Mouse (Mus musculus) liver, embryonic 12.5 days (tissue): ENCODE measurements around the gene Ndufb10. TPM values are rescaled to one million over a fixed set of nuclear protein-coding genes. Genes with fewer than 3 reads are reported as not detected.

Experiments
- ATAC-seq: fragments of 200-750 bp; cut with Nextera tagmentation; 2 replicates; pipeline ENCODE4 v1.8.0; 2017; ENCODE audit warnings: moderate number of reproducible peaks, mild to moderate bottlenecking, moderate library complexity
- H3K27ac ChIP-seq: fragments of 300-500 bp; sonication (generic); 2 replicates; pipeline ENCODE4 v1.5.1; 2016; ENCODE audit warnings: mild to moderate bottlenecking
- H3K27me3 ChIP-seq: fragments of 300-500 bp; sonication (generic); replicated peaks from 2 replicates; pipeline ENCODE4 v1.6.1; 2016; ENCODE audit warnings: mild to moderate bottlenecking, moderate library complexity
- H3K36me3 ChIP-seq: fragments of 300-500 bp; sonication (generic); 2 replicates; pipeline ENCODE4 v1.6.1; 2016; ENCODE audit warnings: mild to moderate bottlenecking, moderate library complexity
- H3K4me1 ChIP-seq: fragments of 300-500 bp; sonication (generic); 2 replicates; pipeline ENCODE4 v1.6.1; 2016
- H3K4me2 ChIP-seq: fragments of 300-500 bp; sonication (generic); 2 replicates; pipeline ENCODE4 v1.6.1; 2016; ENCODE audit warnings: mild to moderate bottlenecking, moderate library complexity
- H3K4me3 ChIP-seq: fragments of 300-500 bp; sonication (generic); 2 replicates; pipeline ENCODE4 v1.5.1; 2016; ENCODE audit warnings: mild to moderate bottlenecking, moderate library complexity
- H3K9ac ChIP-seq: fragments of 300-500 bp; sonication (generic); 2 replicates; pipeline ENCODE4 v1.6.1; 2016; ENCODE audit warnings: mild to moderate bottlenecking, moderate library complexity
- H3K9me3 ChIP-seq: fragments of 300-500 bp; sonication (generic); replicated peaks from 2 replicates; pipeline ENCODE4 v1.6.1; 2016; ENCODE audit warnings: mild to moderate bottlenecking, moderate library complexity
- WGBS: fragments of 180-500 bp; shearing (Covaris S2); methylation state at CpG from one replicate; pipeline ENCODE4 v1.1.7; 2016; ENCODE audit not compliant: insufficient replicate concordance; 5-methylcytosine and 5-hydroxymethylcytosine counted together
- polyA plus RNA-seq: library from polyadenylated mRNA; unstranded; fragments of >200 nt; fragmentation: Nextera tagmentation; extraction: Ambion mirVana; gene quantifications from 2 replicates; pipeline ENCODE4 v1.2.1, GENCODE M21; 2016

Ndufb10 gene
- polyA plus RNA-seq = 233 and 239 TPM in 2 replicates

GRCm38 (mm10) chr17:24724184-24724583 lies at the start of gene Ndufb10:
Gene Ndufb10 (minus strand): TSS chr17:24724478.
- Histone ChIP-seq H3K4me3 (peak within 1 kb of the TSS; percentile 92), H3K4me2 (peak within 1 kb of the TSS; percentile 80), H3K9ac (peak within 1 kb of the TSS; percentile 93), H3K27ac (peak within 1 kb of the TSS; percentile 90), H3K36me3 (peaks cover 22% of the 10 kb centered on the region), H3K9me3 (no peaks in the 10 kb centered on the region), H3K27me3 (peaks cover 14% of the 10 kb centered on the region), H3K4me1 (peaks cover 41% of the 10 kb centered on the region)
- peak; percentile 74 for ATAC-seq
- WGBS = under 1% methylated on average over 30 of the region's 30 CpGs

DNA sequence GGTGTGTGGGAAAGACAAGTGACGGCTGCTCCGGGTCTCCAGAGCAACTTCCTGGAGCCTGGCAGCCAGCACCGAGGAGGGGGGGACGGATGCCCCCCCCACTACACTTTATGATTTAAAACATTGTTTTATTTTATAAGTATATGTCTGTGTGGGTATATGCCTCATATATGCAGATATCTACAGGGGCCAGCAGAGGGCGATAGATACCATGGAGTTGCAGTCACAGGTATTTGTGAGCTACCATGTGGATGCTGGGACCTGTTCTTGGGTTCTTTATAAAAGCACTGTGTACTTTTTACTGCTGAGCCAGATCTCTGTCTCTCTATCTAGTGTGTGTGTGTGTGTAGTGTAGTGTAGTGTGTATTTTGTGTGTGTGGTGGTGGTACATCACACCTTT lies 49.0 kb upstream of the Ndufb10 start:
- Histone ChIP-seq H3K36me3 (no peaks in the 10 kb centered on the region), H3K27me3 (peaks cover 31% of the 10 kb centered on the region)
- 57% methylated on average over 5 of the region's 5 CpGs for WGBS

GRCm38 (mm10) chr17:24769146-24769545 lies 44.9 kb upstream of the Ndufb10 start:
- H3K4me3 ChIP-seq = no peak overlapping the region
- H3K27ac ChIP-seq = no peak overlapping the region
- H3K36me3 ChIP-seq = no peaks in the 10 kb centered on the region
- no peaks in the 10 kb centered on the region; the same call in 1 of the 2 replicates for H3K4me1 ChIP-seq
- ATAC-seq = no peak
- H3K27me3 ChIP-seq = peaks cover 66% of the 10 kb centered on the region
- 27% methylated on average over 3 of the region's 3 CpGs for WGBS
- H3K9me3 ChIP-seq = no peaks in the 10 kb centered on the region
- H3K9ac ChIP-seq = no peak overlapping the region
- no peak overlapping the region for H3K4me2 ChIP-seq

More for the DNA sequence above, 49.0 kb upstream of the Ndufb10 start:
- ATAC-seq = no peak
- Histone ChIP-seq H3K9ac (no peak overlapping the region), H3K9me3 (no peaks in the 10 kb centered on the region), H3K4me2 (no peak overlapping the region), H3K4me3 (no peak overlapping the region), H3K4me1 (no peaks in the 10 kb centered on the region), H3K27ac (no peak overlapping the region)

- no peaks in the 10 kb centered on the region for H3K9me3 ChIP-seq
- H3K4me1 ChIP-seq = no peaks in the 10 kb centered on the region; the same call in 1 of the 2 replicates
- no peak overlapping the region for H3K4me2 ChIP-seq
- H3K9ac ChIP-seq = no peak overlapping the region
- no peak for ATAC-seq
- WGBS = 27% methylated on average over 12 of the region's 12 CpGs
- peaks cover 79% of the 10 kb centered on the region for H3K27me3 ChIP-seq
- no peak overlapping the region for H3K27ac ChIP-seq
- H3K4me3 ChIP-seq = no peak overlapping the region
- H3K36me3 ChIP-seq = no peaks in the 10 kb centered on the region
Observed at GRCm38 (mm10) chr17:24766266-24766875, 42.1 kb upstream of the Ndufb10 start.

DNA sequence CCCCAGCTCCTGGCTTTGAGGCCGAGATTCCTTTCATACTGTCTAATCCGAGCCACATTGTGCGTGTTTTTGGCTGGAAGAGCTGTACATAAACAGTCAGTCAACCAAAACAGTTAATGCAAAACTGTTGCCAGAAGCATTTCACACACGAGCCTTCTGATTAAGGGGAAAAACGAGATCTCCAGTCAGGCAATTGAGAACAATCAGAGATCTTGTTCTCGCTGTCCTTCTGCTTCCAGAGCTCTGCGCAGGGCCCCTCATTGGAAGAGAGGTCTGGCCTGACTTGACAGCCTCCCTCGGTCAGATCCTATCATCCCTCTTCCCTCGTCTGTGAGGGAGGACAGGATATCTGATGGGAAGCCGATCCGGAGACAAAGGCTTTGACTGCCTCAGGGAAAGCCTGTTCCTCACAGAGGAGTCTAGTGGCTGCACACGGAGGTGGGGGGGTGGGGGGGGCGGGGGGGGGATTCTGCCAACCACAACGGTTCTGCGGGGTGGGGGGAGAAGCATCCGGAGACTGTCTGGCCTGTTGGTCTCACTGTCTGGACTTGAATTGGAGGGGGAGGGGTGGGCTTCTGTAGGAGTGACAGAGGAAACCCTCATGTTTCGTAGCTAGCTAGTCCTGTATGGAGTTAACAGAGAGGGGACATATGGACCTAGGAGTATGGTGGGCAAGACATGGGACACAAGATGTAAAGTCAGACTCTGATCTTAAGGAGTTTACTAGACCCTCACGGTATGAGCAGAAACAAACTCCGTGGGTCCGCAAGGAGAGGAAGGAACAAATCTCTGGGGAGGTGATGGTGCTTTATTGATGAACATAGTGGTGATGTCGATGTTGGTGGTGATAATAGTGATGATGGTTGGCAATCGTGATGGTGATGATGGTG lies 41.0 kb upstream of the Ndufb10 start:
- no peak overlapping the region for H3K4me2 ChIP-seq

DNA sequence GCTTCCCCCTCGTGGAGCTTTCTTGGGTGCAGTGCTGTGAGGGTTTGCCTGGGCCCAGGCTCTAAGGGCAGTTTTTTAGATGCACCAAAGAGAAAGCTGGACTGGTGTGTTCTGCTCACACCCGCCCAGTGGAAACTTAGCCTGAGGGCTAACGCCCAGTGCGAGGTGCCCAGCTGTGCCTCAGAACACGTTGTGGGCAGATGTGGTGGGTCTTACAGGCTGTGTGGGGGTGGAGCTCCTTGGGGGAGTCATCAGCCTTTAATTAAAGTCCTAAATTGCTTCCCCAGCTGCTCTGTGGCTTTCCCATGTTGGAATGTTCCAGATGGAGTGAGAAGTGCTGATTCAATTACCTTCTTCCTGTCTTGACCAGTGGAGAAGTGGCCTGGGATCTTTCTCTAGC lies 36.8 kb upstream of the Ndufb10 start:
- H3K27me3 ChIP-seq = peaks cover 88% of the 10 kb centered on the region
- H3K36me3 ChIP-seq = no peaks in the 10 kb centered on the region
- no peak overlapping the region for H3K9ac ChIP-seq
- ATAC-seq = no peak
- WGBS = 41% methylated on average over 5 of the region's 5 CpGs
- H3K9me3 ChIP-seq = no peaks in the 10 kb centered on the region
- H3K4me1 ChIP-seq = no peaks in the 10 kb centered on the region; the same call in 1 of the 2 replicates
- H3K4me2 ChIP-seq = no peak overlapping the region
- no peak overlapping the region for H3K27ac ChIP-seq
- H3K4me3 ChIP-seq = no peak overlapping the region

More for the DNA sequence above, 41.0 kb upstream of the Ndufb10 start:
- Histone ChIP-seq H3K27ac (no peak overlapping the region), H3K36me3 (no peaks in the 10 kb centered on the region), H3K27me3 (peaks cover 89% of the 10 kb centered on the region), H3K4me1 (no peaks in the 10 kb centered on the region; the same call in 1 of the 2 replicates), H3K9ac (no peak overlapping the region), H3K4me3 (no peak overlapping the region), H3K9me3 (no peaks in the 10 kb centered on the region)
- 33% methylated on average over 22 of the region's 22 CpGs for WGBS
- ATAC-seq = no peak

DNA sequence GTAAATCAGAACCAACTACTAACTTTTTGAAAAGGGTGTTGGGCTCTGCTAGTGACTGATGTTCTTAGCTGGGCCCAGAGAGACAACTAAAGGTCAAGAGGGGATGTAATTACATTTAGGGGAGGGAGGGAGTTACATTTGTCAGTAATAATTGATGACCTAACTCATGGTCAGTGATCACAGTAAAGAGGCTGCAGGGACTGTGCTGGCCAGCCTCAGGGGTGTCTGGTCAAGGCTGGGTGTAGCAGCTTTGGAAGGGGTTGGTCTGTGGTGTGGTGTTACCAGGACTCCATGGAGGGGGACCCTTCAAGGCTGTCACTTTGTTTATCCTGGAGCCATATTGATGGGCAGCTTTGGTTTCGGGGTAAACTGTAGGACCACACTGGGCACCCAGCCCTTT lies 33.1 kb upstream of the Ndufb10 start:
- 74% methylated on average over 1 of the region's 1 CpGs for WGBS
- H3K27me3 ChIP-seq = peaks cover 94% of the 10 kb centered on the region

DNA sequence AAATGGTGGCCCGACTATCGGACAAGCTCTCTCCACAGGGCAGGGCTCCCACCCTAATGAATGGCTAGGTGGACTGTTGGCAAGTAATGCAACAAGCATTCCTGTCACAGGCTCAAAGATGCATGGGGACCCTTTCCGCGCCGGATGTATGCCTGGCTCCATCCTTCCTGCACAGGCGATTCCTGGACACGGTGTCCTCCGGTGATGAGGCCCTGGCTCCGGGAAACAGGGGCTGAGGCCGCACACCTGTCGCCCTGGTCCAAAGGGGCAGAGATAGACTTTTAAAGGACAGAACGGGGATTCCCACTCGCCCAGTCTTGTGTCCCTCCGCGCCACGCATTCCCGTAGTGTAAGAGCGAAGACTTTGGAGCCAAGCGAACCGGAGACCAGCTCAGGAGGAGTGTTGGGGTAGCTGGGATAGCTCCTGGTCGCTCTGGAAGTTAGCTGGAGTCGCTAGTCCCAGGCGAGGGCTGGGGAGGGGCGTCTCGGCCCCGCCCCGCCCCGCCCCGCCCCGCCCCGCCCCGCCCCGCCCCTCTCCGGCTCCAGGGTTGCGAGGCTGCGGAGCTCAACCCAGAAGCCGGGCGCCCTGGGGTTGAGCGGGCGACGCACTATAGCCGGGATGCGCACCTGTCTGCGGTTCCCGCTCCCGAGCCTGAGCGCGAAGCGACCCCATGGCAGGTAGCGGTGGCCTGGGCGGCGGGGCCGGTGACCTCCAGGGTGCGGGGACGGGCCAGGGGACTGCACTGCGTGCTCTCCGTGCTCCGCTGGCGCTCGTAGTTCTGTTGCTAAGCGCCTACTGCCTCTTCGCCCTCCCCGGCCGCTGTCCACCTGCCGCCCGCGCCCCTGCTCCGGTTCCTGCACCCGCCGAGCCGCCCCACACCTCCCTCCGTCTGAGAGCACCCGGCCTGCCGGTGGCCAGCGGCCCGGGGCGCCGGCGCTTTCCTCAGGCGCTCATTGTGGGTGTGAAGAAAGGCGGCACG lies 28.4 kb upstream of the Ndufb10 start, which contains the start of gene Hs3st6:
Gene Hs3st6, plus strand, starts transcription at position 574 of the 980 bp plus-strand sequence.
- H3K27me3 ChIP-seq = peaks cover 93% of the 10 kb centered on the region
- no peaks in the 10 kb centered on the region for H3K36me3 ChIP-seq
- peak within 1 kb of the TSS; percentile 50 for H3K4me3 ChIP-seq
- H3K27ac ChIP-seq = no peak within 1 kb of the TSS
- H3K9ac ChIP-seq = 0 out of 2 replicates have a peak within 1 kb of the TSS, but pooled peaks have one; percentile 23
- no peaks in the 10 kb centered on the region for H3K9me3 ChIP-seq
- 1% methylated on average over 75 of the region's 82 CpGs for WGBS
- peak; percentile 74 for ATAC-seq
- H3K4me2 ChIP-seq = peak within 1 kb of the TSS; percentile 75
- H3K4me1 ChIP-seq = peaks cover 16% of the 10 kb centered on the region

More for the DNA sequence above, 33.1 kb upstream of the Ndufb10 start:
- H3K4me2 ChIP-seq = no peak overlapping the region
- H3K36me3 ChIP-seq = no peaks in the 10 kb centered on the region
- H3K4me3 ChIP-seq = no peak overlapping the region
- no peak overlapping the region for H3K27ac ChIP-seq
- ATAC-seq = no peak
- H3K4me1 ChIP-seq = peaks cover 12% of the 10 kb centered on the region
- no peaks in the 10 kb centered on the region for H3K9me3 ChIP-seq
- H3K9ac ChIP-seq = no peak overlapping the region

- Histone ChIP-seq H3K36me3 (no peaks in the 10 kb centered on the region), H3K4me3 (no peak overlapping the region), H3K9me3 (no peaks in the 10 kb centered on the region), H3K9ac (no peak overlapping the region), H3K4me1 (peaks cover 16% of the 10 kb centered on the region), H3K27ac (no peak overlapping the region), H3K4me2 (no peak overlapping the region), H3K27me3 (peaks cover 93% of the 10 kb centered on the region)
- WGBS = 13% methylated on average over 4 of the region's 4 CpGs
- no peak for ATAC-seq
Observed at GRCm38 (mm10) chr17:24751528-24751927, 27.2 kb upstream of the Ndufb10 start.

GRCm38 (mm10) chr17:24746986-24747385 lies 22.7 kb upstream of the Ndufb10 start:
- H3K27ac ChIP-seq = no peak overlapping the region
- 47% methylated on average over 4 of the region's 4 CpGs for WGBS

More at GRCm38 (mm10) chr17:24746986-24747385, 22.7 kb upstream of the Ndufb10 start:
- no peaks in the 10 kb centered on the region for H3K4me1 ChIP-seq
- peaks cover 57% of the 10 kb centered on the region for H3K27me3 ChIP-seq
- H3K9me3 ChIP-seq = no peaks in the 10 kb centered on the region
- no peak overlapping the region for H3K4me2 ChIP-seq
- no peak overlapping the region for H3K9ac ChIP-seq
- peaks cover 10% of the 10 kb centered on the region for H3K36me3 ChIP-seq
- H3K4me3 ChIP-seq = no peak overlapping the region
- no peak for ATAC-seq
